Mouse (Mus musculus) limb, embryonic 15.5 days (tissue): ENCODE measurements around the gene Gpr6. TPM values are rescaled to one million over a fixed set of nuclear protein-coding genes. Genes with fewer than 3 reads are reported as not detected.

ENCODE experiments used
- ATAC-seq: fragments of 200-750 bp; cut with Nextera tagmentation; 2 replicates; pipeline ENCODE4 v1.8.0; 2017; ENCODE audit warnings: low read depth, moderate TSS enrichment; ENCODE audit not compliant: insufficient number of reproducible peaks, low FRiP score, low TSS enrichment
- H3K27ac ChIP-seq: fragments of 300-500 bp; sonication (generic); 2 replicates; pipeline ENCODE4 v1.5.1; 2015; ENCODE audit warnings: moderate library complexity, mild to moderate bottlenecking, inconsistent platforms
- H3K27me3 ChIP-seq: fragments of 300-500 bp; sonication (generic); 2 replicates; pipeline ENCODE4 v1.6.1; 2015; ENCODE audit warnings: inconsistent platforms
- H3K36me3 ChIP-seq: fragments of 300-500 bp; sonication (generic); 2 replicates; pipeline ENCODE4 v1.6.1; 2015; ENCODE audit warnings: inconsistent platforms
- H3K4me1 ChIP-seq: fragments of 300-500 bp; sonication (generic); 2 replicates; pipeline ENCODE4 v1.6.1; 2015; ENCODE audit warnings: inconsistent platforms
- H3K4me2 ChIP-seq: fragments of 300-500 bp; sonication (generic); 2 replicates; pipeline ENCODE4 v1.6.1; 2015; ENCODE audit warnings: mild to moderate bottlenecking, inconsistent platforms
- H3K4me3 ChIP-seq: fragments of 300-500 bp; sonication (generic); 2 replicates; pipeline ENCODE4 v1.5.1; 2015; ENCODE audit warnings: mild to moderate bottlenecking, inconsistent platforms
- H3K9ac ChIP-seq: fragments of 300-500 bp; sonication (generic); 2 replicates; pipeline ENCODE4 v1.6.1; 2015; ENCODE audit warnings: inconsistent platforms
- H3K9me3 ChIP-seq: fragments of 300-500 bp; sonication (generic); 2 replicates; pipeline ENCODE4 v1.6.1; 2016; ENCODE audit warnings: inconsistent platforms
- WGBS: fragments of 180-500 bp; shearing (Covaris S2); methylation state at CpG from one replicate; pipeline ENCODE4 v1.1.7; 2015; 5-methylcytosine and 5-hydroxymethylcytosine counted together
- polyA plus RNA-seq: library from polyadenylated mRNA; unstranded; fragments of >200 nt; fragmentation: Nextera tagmentation; extraction: Ambion mirVana; gene quantifications from 2 replicates; pipeline ENCODE4 v1.2.1, GENCODE M21; 2015

The Gpr6 gene
- polyA plus RNA-seq, 1 experiment from 2014 or later, result not detected

GRCm38 (mm10) chr10:41038476-41038875, 33.6 kb downstream of the Gpr6 start:
- Histone ChIP-seq H3K36me3 (no peaks in the 10 kb centered on the region), H3K4me1 (no peaks in the 10 kb centered on the region), H3K27ac (no peak overlapping the region), H3K4me2 (no peak overlapping the region), H3K27me3 (no peaks in the 10 kb centered on the region), H3K4me3 (no peak overlapping the region), H3K9me3 (no peaks in the 10 kb centered on the region), H3K9ac (no peak overlapping the region)
- 82% methylated on average over 6 of the region's 6 CpGs for WGBS
- no peak for ATAC-seq

- ATAC-seq, result no peak
- H3K4me1 ChIP-seq, result no peaks in the 10 kb centered on the region
- H3K36me3 ChIP-seq, result no peaks in the 10 kb centered on the region
- H3K27me3 ChIP-seq, result no peaks in the 10 kb centered on the region
- WGBS, result 67% methylated on average over 8 of the region's 8 CpGs
- no peak overlapping the region for H3K9ac ChIP-seq
- no peaks in the 10 kb centered on the region for H3K9me3 ChIP-seq
- no peak overlapping the region for H3K27ac ChIP-seq
- no peak overlapping the region for H3K4me2 ChIP-seq
- no peak overlapping the region for H3K4me3 ChIP-seq
These were observed 34.4 kb downstream of the Gpr6 start for GRCm38 (mm10) chr10:41037722-41038121.

GRCm38 (mm10) chr10:41032811-41033210, 39.3 kb downstream of the Gpr6 start:
- no peak for ATAC-seq
- Histone ChIP-seq H3K27me3 (no peaks in the 10 kb centered on the region), H3K4me1 (no peaks in the 10 kb centered on the region), H3K27ac (no peak overlapping the region), H3K4me3 (no peak overlapping the region), H3K4me2 (no peak overlapping the region), H3K36me3 (no peaks in the 10 kb centered on the region), H3K9ac (no peak overlapping the region), H3K9me3 (no peaks in the 10 kb centered on the region)
- 73% methylated on average over 7 of the region's 7 CpGs for WGBS

GRCm38 (mm10) chr10:41024860-41025259, 47.2 kb downstream of the Gpr6 start:
- no peaks in the 10 kb centered on the region for H3K36me3 ChIP-seq
- ATAC-seq, result no peak
- WGBS, result 70% methylated on average over 1 of the region's 1 CpGs
- H3K4me3 ChIP-seq, result no peak overlapping the region
- H3K27me3 ChIP-seq, result no peaks in the 10 kb centered on the region
- no peak overlapping the region for H3K9ac ChIP-seq
- H3K27ac ChIP-seq, result no peak overlapping the region
- H3K9me3 ChIP-seq, result no peaks in the 10 kb centered on the region
- H3K4me1 ChIP-seq, result no peaks in the 10 kb centered on the region
- no peak overlapping the region for H3K4me2 ChIP-seq

- Histone ChIP-seq H3K9me3 (no peaks in the 10 kb centered on the region), H3K9ac (no peak overlapping the region), H3K27me3 (no peaks in the 10 kb centered on the region), H3K4me1 (no peaks in the 10 kb centered on the region), H3K36me3 (no peaks in the 10 kb centered on the region), H3K4me3 (no peak overlapping the region), H3K27ac (no peak overlapping the region), H3K4me2 (no peak overlapping the region)
- no peak for ATAC-seq
- WGBS, result 41% methylated on average over 1 of the region's 1 CpGs
These were observed 47.7 kb downstream of the Gpr6 start for GRCm38 (mm10) chr10:41024406-41024805.

GRCm38 (mm10) chr10:41022226-41022625, 49.9 kb downstream of the Gpr6 start:
- no peaks in the 10 kb centered on the region for H3K9me3 ChIP-seq
- WGBS, result 85% methylated on average over 4 of the region's 4 CpGs
- ATAC-seq, result no peak

More at GRCm38 (mm10) chr10:41022226-41022625, 49.9 kb downstream of the Gpr6 start:
- no peak overlapping the region for H3K4me2 ChIP-seq
- no peak overlapping the region for H3K9ac ChIP-seq
- no peaks in the 10 kb centered on the region for H3K4me1 ChIP-seq
- H3K27ac ChIP-seq, result no peak overlapping the region
- no peaks in the 10 kb centered on the region for H3K36me3 ChIP-seq
- H3K27me3 ChIP-seq, result no peaks in the 10 kb centered on the region
- no peak overlapping the region for H3K4me3 ChIP-seq

Other genes with a start within 250 kb of the Gpr6 start
- 27.4 and 28.6 TPM in 2 replicates for gene Cdc40, start 189.0 kb downstream of the Gpr6 start, polyA plus RNA-seq
- gene Wasf1, start 188.8 kb downstream of the Gpr6 start, polyA plus RNA-seq, result 13.5 and 14.0 TPM in 2 replicates
- gene Fig4, start 231.0 kb upstream of the Gpr6 start, polyA plus RNA-seq, result 17.0 and 17.5 TPM in 2 replicates
- gene Ak9, start 231.7 kb upstream of the Gpr6 start, polyA plus RNA-seq, result not detected in 2 replicates